Mouse (Mus musculus): ENCODE measurements around the gene Atg16l1. TPM values are rescaled to one million over a fixed set of nuclear protein-coding genes. Genes with fewer than 3 reads are reported as not detected.

Atg16l1 gene
- total RNA-seq, 2 experiments from 2014 or later, result 69.1 to 69.5 TPM

GRCm38 (mm10) chr1:87729850-87730249 lies 25.8 kb upstream of the Atg16l1 start:
- Histone ChIP-seq H3K4me3 (no peak overlapping the region), H3K27ac (no peak overlapping the region)
- intact Hi-C loops (cut with DNase I), result loop anchor here (10.0 kb wide), 1 partner anchor 1875 kb away; no protein-coding TSS in a partner anchor
- DNase-seq (ENCODE audit: extremely low spot score in 1 of 2, low spot score in 2 of 2), result no peak
- no peak for TF ChIP-seq CTCF (IDR thresholded peaks at IDR 0.05)

GRCm38 (mm10) chr1:87730271-87730670 lies 25.4 kb upstream of the Atg16l1 start:
- no peak overlapping the region for H3K27ac ChIP-seq
- H3K4me3 ChIP-seq, result no peak overlapping the region
- no peak for TF ChIP-seq CTCF (IDR thresholded peaks at IDR 0.05)
- intact Hi-C loops (cut with DNase I), result no loop called here
- DNase-seq (ENCODE audit: extremely low spot score in 1 of 2, low spot score in 2 of 2), result no peak

- intact Hi-C loops (cut with DNase I), result loop anchor here (2.0 kb wide), 2 partner anchors 24 to 52 kb away; no protein-coding TSS in a partner anchor
- TF ChIP-seq CTCF (IDR thresholded peaks at IDR 0.05), result no peak
- peak overlapping the region; percentile 91 for H3K27ac ChIP-seq
These were observed 22.5 kb upstream of the Atg16l1 start for GRCm38 (mm10) chr1:87733212-87733611.

GRCm38 (mm10) chr1:87734153-87734552 lies 21.5 kb upstream of the Atg16l1 start:
- no peak for TF ChIP-seq CTCF (IDR thresholded peaks at IDR 0.05)
- Histone ChIP-seq H3K27ac (peak overlapping the region; percentile 91), H3K4me3 (no peak overlapping the region)
- no peak for DNase-seq (ENCODE audit: extremely low spot score in 1 of 2, low spot score in 2 of 2)
- intact Hi-C loops (cut with DNase I), result no loop called here

More at GRCm38 (mm10) chr1:87733212-87733611, 22.5 kb upstream of the Atg16l1 start:
- peak in 1 of 2 experiments; percentile 35 for DNase-seq (ENCODE audit: extremely low spot score in 1 of 2, low spot score in 2 of 2)
- no peak overlapping the region for H3K4me3 ChIP-seq

GRCm38 (mm10) chr1:87740584-87741290 lies 14.9 kb upstream of the Atg16l1 start:
- Histone ChIP-seq H3K4me3 (no peak overlapping the region), H3K27ac (peak overlapping the region; percentile 74)
- DNase-seq (ENCODE audit: extremely low spot score in 1 of 2, low spot score in 2 of 2), result no peak
- intact Hi-C loops (cut with DNase I), result no loop called here
- peak; percentile 61 for TF ChIP-seq CTCF (IDR thresholded peaks at IDR 0.05)

GRCm38 (mm10) chr1:87749360-87749973 lies 6.2 kb upstream of the Atg16l1 start:
- intact Hi-C loops (cut with DNase I), result no loop called here
- Histone ChIP-seq H3K27ac (no peak overlapping the region), H3K4me3 (no peak overlapping the region)
- no peak for TF ChIP-seq CTCF (IDR thresholded peaks at IDR 0.05)
- DNase-seq (ENCODE audit: extremely low spot score in 1 of 2, low spot score in 2 of 2), result no peak

GRCm38 (mm10) chr1:87763821-87764220 lies 8.2 kb downstream of the Atg16l1 start:
- no peak for DNase-seq (ENCODE audit: extremely low spot score in 1 of 2, low spot score in 2 of 2)
- Histone ChIP-seq H3K4me3 (no peak overlapping the region), H3K27ac (no peak overlapping the region)
- intact Hi-C loops (cut with DNase I), result loop anchor here (10.0 kb wide), 1 partner anchor 519 kb away; no protein-coding TSS in a partner anchor
- TF ChIP-seq CTCF (IDR thresholded peaks at IDR 0.05), result no peak

GRCm38 (mm10) chr1:87765741-87766140 lies 10.1 kb downstream of the Atg16l1 start:
- TF ChIP-seq CTCF (IDR thresholded peaks at IDR 0.05), result no peak
- Histone ChIP-seq H3K4me3 (no peak overlapping the region), H3K27ac (no peak overlapping the region)
- intact Hi-C loops (cut with DNase I), result loop anchor here (5.0 to 10.0 kb wide), 2 partner anchors 157 to 521 kb away; no protein-coding TSS in a partner anchor
- DNase-seq (ENCODE audit: extremely low spot score in 1 of 2, low spot score in 2 of 2), result no peak

DNA sequence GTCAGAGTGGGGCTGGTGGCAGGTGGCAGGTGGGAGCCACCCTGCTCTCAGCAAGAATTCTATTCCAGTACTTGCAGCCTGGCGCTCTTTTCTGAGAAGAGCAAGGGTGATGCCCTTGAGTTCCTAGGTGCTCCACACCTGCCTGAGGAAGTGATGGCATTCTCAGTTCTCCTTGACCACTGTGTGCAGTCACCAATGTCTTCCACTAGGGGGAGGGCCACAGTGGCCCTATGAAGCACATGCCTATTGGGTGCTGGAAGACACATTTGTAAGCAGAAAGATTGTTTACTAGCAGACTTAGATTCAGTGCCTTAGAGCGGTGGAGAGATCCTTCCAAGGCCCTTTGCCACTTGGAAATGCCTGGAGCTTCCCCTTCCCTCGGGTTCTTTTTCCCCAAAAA lies 10.6 kb downstream of the Atg16l1 start:
- peak; percentile 67 for TF ChIP-seq CTCF (IDR thresholded peaks at IDR 0.05)
- DNase-seq (ENCODE audit: extremely low spot score in 1 of 2, low spot score in 2 of 2), result no peak
- Histone ChIP-seq H3K27ac (no peak overlapping the region), H3K4me3 (no peak overlapping the region)
- intact Hi-C loops (cut with DNase I), result loop anchor here (5.0 to 10.0 kb wide), 2 partner anchors 156 to 521 kb away; no protein-coding TSS in a partner anchor

GRCm38 (mm10) chr1:87769263-87769662 lies 13.6 kb downstream of the Atg16l1 start:
- Histone ChIP-seq H3K4me3 (no peak overlapping the region), H3K27ac (no peak overlapping the region)
- TF ChIP-seq CTCF (IDR thresholded peaks at IDR 0.05), result no peak
- intact Hi-C loops (cut with DNase I), result loop anchor here (5.0 to 10.0 kb wide), 2 partner anchors 153 to 524 kb away; no protein-coding TSS in a partner anchor
- no peak for DNase-seq (ENCODE audit: extremely low spot score in 1 of 2, low spot score in 2 of 2)

GRCm38 (mm10) chr1:87770486-87770885 lies 14.8 kb downstream of the Atg16l1 start:
- Histone ChIP-seq H3K27ac (no peak overlapping the region), H3K4me3 (no peak overlapping the region)
- no peak for TF ChIP-seq CTCF (IDR thresholded peaks at IDR 0.05)
- intact Hi-C loops (cut with DNase I), result no loop called here
- DNase-seq (ENCODE audit: extremely low spot score in 1 of 2, low spot score in 2 of 2), result no peak

DNA sequence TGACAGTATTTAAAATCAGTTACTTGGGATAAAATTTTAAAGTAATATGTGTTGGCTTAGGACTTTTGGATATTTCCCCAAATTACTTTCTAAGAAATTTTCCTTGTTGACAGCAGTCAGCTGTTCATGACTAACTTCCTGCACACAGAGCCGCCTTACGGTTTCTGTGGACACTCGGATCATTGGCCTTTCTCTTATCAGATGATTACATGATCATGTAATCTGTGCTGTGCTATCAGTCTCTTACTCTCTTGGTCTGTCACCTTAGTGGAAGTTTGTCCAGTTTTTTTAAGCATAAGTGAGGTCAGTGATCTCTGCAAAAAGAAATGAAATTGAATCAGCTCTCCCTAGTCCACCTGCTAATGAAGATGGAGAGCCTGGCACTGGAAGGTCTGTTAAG lies 16.1 kb downstream of the Atg16l1 start:
- Histone ChIP-seq H3K27ac (no peak overlapping the region), H3K4me3 (no peak overlapping the region)
- DNase-seq (ENCODE audit: extremely low spot score in 1 of 2, low spot score in 2 of 2), result no peak
- intact Hi-C loops (cut with DNase I), result no loop called here
- TF ChIP-seq CTCF (IDR thresholded peaks at IDR 0.05), result no peak
